Mouse (Mus musculus): ENCODE measurements around the gene Rpa1. TPM values are rescaled to one million over a fixed set of nuclear protein-coding genes. Genes with fewer than 3 reads are reported as not detected.

Rpa1 gene
- total RNA-seq, 2 experiments from 2014 or later, result 41.9 to 42.3 TPM

GRCm38 (mm10) chr11:75282496-75283120, 65.5 kb downstream of the Rpa1 start:
- intact Hi-C loops (cut with DNase I), result no loop called here
- Histone ChIP-seq H3K27ac (no peak overlapping the region), H3K4me3 (peak overlapping the region; percentile 17; the same call in 1 of the 2 replicates)
- TF ChIP-seq CTCF (IDR thresholded peaks at IDR 0.05), result no peak
- no peak for DNase-seq (ENCODE audit: extremely low spot score in 1 of 2, low spot score in 2 of 2)

GRCm38 (mm10) chr11:75281380-75282256, 66.5 kb downstream of the Rpa1 start:
- DNase-seq (ENCODE audit: extremely low spot score in 1 of 2, low spot score in 2 of 2), result peak in 1 of 2 experiments; percentile 26
- no peak; the same call in 1 of the 2 replicates for TF ChIP-seq CTCF (IDR thresholded peaks at IDR 0.05)
- Histone ChIP-seq H3K27ac (peak overlapping the region; percentile 58), H3K4me3 (peak overlapping the region; percentile 17; the same call in 1 of the 2 replicates)
- intact Hi-C loops (cut with DNase I), result no loop called here

GRCm38 (mm10) chr11:75280435-75281001, 67.6 kb downstream of the Rpa1 start:
- H3K4me3 ChIP-seq, result no peak overlapping the region
- peak overlapping the region; percentile 64; the same call in 1 of the 2 replicates for H3K27ac ChIP-seq
- intact Hi-C loops (cut with DNase I), result no loop called here
- no peak for TF ChIP-seq CTCF (IDR thresholded peaks at IDR 0.05)
- DNase-seq (ENCODE audit: extremely low spot score in 1 of 2, low spot score in 2 of 2), result no peak

GRCm38 (mm10) chr11:75280066-75280410, 68.1 kb downstream of the Rpa1 start:
- Histone ChIP-seq H3K4me3 (no peak overlapping the region), H3K27ac (peak overlapping the region; percentile 64; the same call in 1 of the 2 replicates)
- no peak for TF ChIP-seq CTCF (IDR thresholded peaks at IDR 0.05)
- intact Hi-C loops (cut with DNase I), result no loop called here
- DNase-seq (ENCODE audit: extremely low spot score in 1 of 2, low spot score in 2 of 2), result peak in 1 of 2 experiments; percentile 11

GRCm38 (mm10) chr11:75279342-75280065, 68.6 kb downstream of the Rpa1 start:
- no peak overlapping the region for H3K4me3 ChIP-seq
- intact Hi-C loops (cut with DNase I), result no loop called here

GRCm38 (mm10) chr11:75279013-75279341, 69.1 kb downstream of the Rpa1 start:
- Histone ChIP-seq H3K4me3 (no peak overlapping the region), H3K27ac (no peak overlapping the region)
- intact Hi-C loops (cut with DNase I), result no loop called here
- no peak for DNase-seq (ENCODE audit: extremely low spot score in 1 of 2, low spot score in 2 of 2)
- no peak for TF ChIP-seq CTCF (IDR thresholded peaks at IDR 0.05)

More at GRCm38 (mm10) chr11:75279342-75280065, 68.6 kb downstream of the Rpa1 start:
- no peak for DNase-seq (ENCODE audit: extremely low spot score in 1 of 2, low spot score in 2 of 2)
- no peak for TF ChIP-seq CTCF (IDR thresholded peaks at IDR 0.05)
- H3K27ac ChIP-seq, result peak overlapping the region; percentile 21; the same call in 1 of the 2 replicates

- no peak for DNase-seq (ENCODE audit: extremely low spot score in 1 of 2, low spot score in 2 of 2)
- H3K4me3 ChIP-seq, result no peak overlapping the region
- no peak for TF ChIP-seq CTCF (IDR thresholded peaks at IDR 0.05)
- no peak overlapping the region for H3K27ac ChIP-seq
- intact Hi-C loops (cut with DNase I), result no loop called here
Measured at GRCm38 (mm10) chr11:75278115-75278514, 70.0 kb downstream of the Rpa1 start.

GRCm38 (mm10) chr11:75275035-75275434, 73.1 kb downstream of the Rpa1 start:
- Histone ChIP-seq H3K27ac (no peak overlapping the region; the same call in 1 of the 2 replicates), H3K4me3 (no peak overlapping the region)
- no peak for TF ChIP-seq CTCF (IDR thresholded peaks at IDR 0.05)
- intact Hi-C loops (cut with DNase I), result no loop called here
- no peak for DNase-seq (ENCODE audit: extremely low spot score in 1 of 2, low spot score in 2 of 2)

GRCm38 (mm10) chr11:75273466-75273865, 74.7 kb downstream of the Rpa1 start:
- H3K4me3 ChIP-seq, result no peak overlapping the region
- peak overlapping the region; percentile 28; the same call in 1 of the 2 replicates for H3K27ac ChIP-seq
- peak in 1 of 2 experiments; percentile 43 for DNase-seq (ENCODE audit: extremely low spot score in 1 of 2, low spot score in 2 of 2)
- intact Hi-C loops (cut with DNase I), result no loop called here
- no peak for TF ChIP-seq CTCF (IDR thresholded peaks at IDR 0.05)

- DNase-seq (ENCODE audit: extremely low spot score in 1 of 2, low spot score in 2 of 2), result peak in 1 of 2 experiments; percentile 22
- Histone ChIP-seq H3K4me3 (no peak overlapping the region), H3K27ac (no peak overlapping the region)
- intact Hi-C loops (cut with DNase I), result no loop called here
- no peak for TF ChIP-seq CTCF (IDR thresholded peaks at IDR 0.05)
Measured at GRCm38 (mm10) chr11:75270985-75271434, 77.1 kb downstream of the Rpa1 start.

GRCm38 (mm10) chr11:75270276-75270984, 77.7 kb downstream of the Rpa1 start:
- TF ChIP-seq CTCF (IDR thresholded peaks at IDR 0.05), result no peak
- intact Hi-C loops (cut with DNase I), result no loop called here
- Histone ChIP-seq H3K27ac (no peak overlapping the region), H3K4me3 (no peak overlapping the region)
- no peak for DNase-seq (ENCODE audit: extremely low spot score in 1 of 2, low spot score in 2 of 2)

Data from left cerebral cortex, adult 2 months (tissue).